Mouse (Mus musculus) MEL (cell line): ENCODE data around the gene Ndufb10. TPM values are rescaled to one million over a fixed set of nuclear protein-coding genes. Genes with fewer than 3 reads are reported as not detected.
A peak's percentile ranks its signal among the peaks of the same experiment; 100 is the strongest.

Experiments used
- DNase-seq: peaks from one replicate; pipeline ENCODE4 v3.0.0; 2011; ENCODE audit warnings: low read depth, low spot score
- H3K27ac ChIP-seq: 2 replicates; pipeline ENCODE4 v1.5.1; 2012; ENCODE audit warnings: low read depth, mild to moderate bottlenecking, control low read depth, low read length, moderate library complexity; ENCODE audit not compliant: control insufficient read depth
- H3K27me3 ChIP-seq, 2 experiments: fragments of 150-350 bp in 1 of 2; sonication (generic) in 1 of 2; 2 replicates each; pipeline ENCODE4 v1.6.1; 2012; ENCODE audit warnings: low read length in 2 of 2, mild to moderate bottlenecking in 2 of 2, improper control_type of control experiment in 1 of 2, moderate library complexity in 1 of 2; ENCODE audit not compliant: insufficient read depth in 2 of 2, control insufficient read depth in 1 of 2
- H3K36me3 ChIP-seq, 2 experiments: 2 replicates each; pipeline ENCODE4 v1.6.1; 2012 to 2014; ENCODE audit warnings: low read length in 2 of 2, improper control_type of control experiment in 1 of 2, inconsistent platforms in 1 of 2, mild to moderate bottlenecking in 1 of 2; ENCODE audit not compliant: insufficient read depth in 2 of 2, control insufficient read depth in 1 of 2
- H3K4me1 ChIP-seq, 2 experiments: fragments of 150-350 bp in 1 of 2; sonication (generic) in 1 of 2; 2 replicates each; pipeline ENCODE4 v1.6.1; 2012; ENCODE audit warnings: low read length in 2 of 2, improper control_type of control experiment in 1 of 2, mild to moderate bottlenecking in 1 of 2; ENCODE audit not compliant: insufficient read depth in 2 of 2, control insufficient read depth in 1 of 2
- H3K4me3 ChIP-seq, 2 experiments: fragments of 150-350 bp in 1 of 2; sonication (generic) in 1 of 2; 2 replicates each; pipeline ENCODE4 v1.5.1; 2012; ENCODE audit warnings: low read depth in 2 of 2, low read length in 2 of 2, mild to moderate bottlenecking in 2 of 2, moderate library complexity in 2 of 2, control low read depth in 1 of 2, improper control_type of control experiment in 1 of 2; ENCODE audit not compliant: control insufficient read depth in 1 of 2, insufficient read depth in 1 of 2
- H3K79me2 ChIP-seq: 2 replicates; pipeline ENCODE4 v1.6.1; 2012; ENCODE audit warnings: mild to moderate bottlenecking, low read length, moderate library complexity; ENCODE audit not compliant: control insufficient read depth, poor library complexity, insufficient read depth
- H3K9ac ChIP-seq: 2 replicates; pipeline ENCODE4 v1.6.1; 2012; ENCODE audit warnings: low read depth, mild to moderate bottlenecking, control low read depth, low read length, moderate library complexity; ENCODE audit not compliant: control insufficient read depth, poor library complexity, severe bottlenecking
- H3K9me3 ChIP-seq: fragments of 150-350 bp; sonication (generic); replicated peaks from 2 replicates; pipeline ENCODE4 v1.6.1; 2012; ENCODE audit warnings: mild to moderate bottlenecking, low read length, improper control_type of control experiment, moderate library complexity; ENCODE audit not compliant: insufficient read depth
- CHD2 ChIP-seq: IDR thresholded peaks from 2 replicates; pipeline ENCODE4 v1.6.1; 2011; ENCODE audit warnings: low read length, improper control_type of control experiment
- E2F4 ChIP-seq: IDR thresholded peaks from 2 replicates; pipeline ENCODE4 v1.6.1; 2011; ENCODE audit warnings: low read depth, low read length, improper control_type of control experiment, borderline replicate concordance
- ELF1 ChIP-seq: IDR thresholded peaks from 2 replicates; pipeline ENCODE4 v1.6.1; 2014; ENCODE audit warnings: low read depth, mild to moderate bottlenecking, inconsistent platforms, low read length, improper control_type of control experiment, moderate library complexity
- EP300 ChIP-seq, 2 experiments: IDR thresholded peaks; 2 replicates each; pipeline ENCODE4 v1.6.1; 2011; ENCODE audit warnings: improper control_type of control experiment in 2 of 2, low read length in 2 of 2, low read depth in 1 of 2, mild to moderate bottlenecking in 1 of 2
- ETS1 ChIP-seq: IDR thresholded peaks from 2 replicates; pipeline ENCODE4 v1.6.1; 2012; ENCODE audit warnings: low read depth, mild to moderate bottlenecking, inconsistent platforms, low read length, improper control_type of control experiment, moderate library complexity
- HCFC1 ChIP-seq: IDR thresholded peaks from 2 replicates; pipeline ENCODE4 v1.6.1; 2012; ENCODE audit warnings: low read depth, mild to moderate bottlenecking, inconsistent platforms, low read length, improper control_type of control experiment, moderate library complexity
- NELFE ChIP-seq: IDR thresholded peaks from 2 replicates; pipeline ENCODE4 v1.6.1; 2011; ENCODE audit warnings: low read depth, low read length, improper control_type of control experiment
- NRF1 ChIP-seq: IDR thresholded peaks from 2 replicates; pipeline ENCODE4 v1.6.1; 2014; ENCODE audit warnings: low read depth, mild to moderate bottlenecking, inconsistent platforms, low read length, improper control_type of control experiment, moderate library complexity; ENCODE audit not compliant: poor library complexity, insufficient read depth, severe bottlenecking
- POLR2AphosphoS5 ChIP-seq: IDR thresholded peaks from 2 replicates; pipeline ENCODE4 v1.6.1; 2012; ENCODE audit warnings: low read depth, borderline replicate concordance, mild to moderate bottlenecking, inconsistent platforms, low read length, moderate library complexity, mixed read lengths
- TAL1 ChIP-seq: IDR thresholded peaks from 2 replicates; pipeline ENCODE4 v1.6.1; 2012; ENCODE audit warnings: mild to moderate bottlenecking, inconsistent platforms, low read length, moderate library complexity, mixed read lengths
- USF1 ChIP-seq: IDR thresholded peaks from 2 replicates; pipeline ENCODE4 v1.6.1; 2014; ENCODE audit warnings: low read depth, mild to moderate bottlenecking, inconsistent platforms, low read length, improper control_type of control experiment, moderate library complexity
- USF2 ChIP-seq, 2 experiments: IDR thresholded peaks; 2 replicates each; pipeline ENCODE4 v1.6.1; 2011 to 2012; ENCODE audit warnings: improper control_type of control experiment in 2 of 2, low read length in 2 of 2, borderline replicate concordance in 1 of 2, inconsistent platforms in 1 of 2, low read depth in 1 of 2, mild to moderate bottlenecking in 1 of 2; ENCODE audit not compliant: insufficient read depth in 1 of 2
- polyA plus RNA-seq, 2 experiments: library from polyadenylated mRNA; stranded (reverse) in 1 of 2; unstranded in 1 of 2; fragments of >175 nt in 1 of 2; fragments of >200 nt in 1 of 2; gene quantifications; 2 replicates each; pipeline versions ENCODE4 v1.2.1 to v1.2.4; 2012; ENCODE audit warnings: low replicate concordance in 2 of 2, low read depth in 1 of 2; ENCODE audit not compliant: insufficient read length in 2 of 2, insufficient read depth in 1 of 2, missing spikeins in 1 of 2
- total RNA-seq: library from RNA; depleted of rRNA; stranded (reverse); fragments of 300-350 nt; gene quantifications from 2 replicates; pipeline ENCODE4 v1.2.3, GENCODE M21; 2012; rRNA removed

Gene Ndufb10
- total and polyA plus RNA-seq, 3 experiments, result 230 to 292 TPM; not detected in 1

GRCm38 (mm10) chr17:24674277-24674676, 50.0 kb downstream of the Ndufb10 start:
- Histone ChIP-seq H3K4me3 (no peak overlapping the region), H3K27me3 (no peaks in the 10 kb centered on the region), H3K79me2 (peaks cover 51% of the 10 kb centered on the region), H3K27ac (no peak overlapping the region), H3K4me1 (peaks cover 0 to 20% of the 10 kb centered on the region in 2 experiments; a peak in 3 of 4 replicates), H3K9me3 (no peaks in the 10 kb centered on the region), H3K36me3 (peaks cover 12 to 14% of the 10 kb centered on the region in 2 experiments; a peak in 3 of 4 replicates), H3K9ac (no peak overlapping the region)
- TF ChIP-seq NELFE (no peak), USF1 (no peak), ETS1 (no peak), POLR2AphosphoS5 (no peak), HCFC1 (no peak)
- DNase-seq, result no peak

- no peaks in the 10 kb centered on the region for H3K27me3 ChIP-seq
- no peak for DNase-seq
- H3K9ac ChIP-seq, result peak overlapping the region; percentile 31
- TF ChIP-seq TAL1 (no peak), E2F4 (no peak), CHD2 (no peak), NELFE (no peak), ELF1 (0 out of 2 replicates have a peak, but pooled peaks have one; percentile 29), ETS1 (0 out of 2 replicates have a peak, but pooled peaks have one; percentile 17), EP300 (IDR thresholded peaks at IDR 0.05; ENCODE audit: low read depth in 1 of 2, low read length in 2 of 2) (no peak), USF2 (IDR thresholded peaks at IDR 0.05; ENCODE audit: borderline replicate concordance in 1 of 2, insufficient read depth in 1 of 2, low read depth in 1 of 2, low read length in 2 of 2) (no peak), NRF1 (no peak)
- TF ChIP-seq, all 39 proteins: peak for 2
- Histone ChIP-seq H3K27ac (peak overlapping the region; percentile 14; the same call in 1 of the 2 replicates), H3K4me3 (no peak overlapping the region), H3K36me3 (peaks cover 3 to 14% of the 10 kb centered on the region in 2 experiments; a peak in 3 of 4 replicates), H3K4me1 (peaks cover 0 to 26% of the 10 kb centered on the region in 2 experiments; a peak in 3 of 4 replicates), H3K79me2 (peaks cover 51% of the 10 kb centered on the region), H3K9me3 (no peaks in the 10 kb centered on the region)
Measured at GRCm38 (mm10) chr17:24672141-24672540, 52.1 kb downstream of the Ndufb10 start.

Other genes with a start within 250 kb of the Ndufb10 start
- 28.5 and 35.4 TPM in 2 replicates for gene Mlst8, start 245.4 kb downstream of the Ndufb10 start, total RNA-seq
- 10 to 100 TPM in 1 of 2 experiments, not detected in 1; 57.3 TPM for gene Mlst8, start 245.4 kb downstream of the Ndufb10 start, polyA plus RNA-seq
- 0.04 and 0.07 TPM in 2 replicates for gene Caskin1, start 235.9 kb downstream of the Ndufb10 start, total RNA-seq
- under 1 TPM in 1 of 2 experiments, not detected in 1; 0.38 TPM for gene Caskin1, start 235.9 kb downstream of the Ndufb10 start, polyA plus RNA-seq
- 118 and 121 TPM in 2 replicates for gene Traf7, start 196.5 kb downstream of the Ndufb10 start, total RNA-seq
- gene Traf7, start 196.5 kb downstream of the Ndufb10 start, polyA plus RNA-seq, result 100 to 1,000 TPM in 1 of 2 experiments, not detected in 1; 261 TPM
- gene Rab26, start 190.3 kb downstream of the Ndufb10 start, total RNA-seq, result 0.89 and 1.0 TPM in 2 replicates
- 1 to 10 TPM in 1 of 2 experiments, not detected in 1; 1.1 TPM for gene Rab26, start 190.3 kb downstream of the Ndufb10 start, polyA plus RNA-seq
- 10.3 and 10.6 TPM in 2 replicates for gene Pkd1, start 174.6 kb downstream of the Ndufb10 start, total RNA-seq
- gene Pkd1, start 174.6 kb downstream of the Ndufb10 start, polyA plus RNA-seq, result 10 to 100 TPM in 1 of 2 experiments, not detected in 1; 10.7 TPM
- gene Tsc2, start 91.8 kb downstream of the Ndufb10 start, total RNA-seq, result 44.0 and 48.8 TPM in 2 replicates
- 10 to 100 TPM in 1 of 2 experiments, not detected in 1; 99.2 TPM for gene Tsc2, start 91.8 kb downstream of the Ndufb10 start, polyA plus RNA-seq
- gene Nthl1, start 91.8 kb downstream of the Ndufb10 start, total RNA-seq, result 26.1 and 31.4 TPM in 2 replicates
- 100 to 1,000 TPM in 1 of 2 experiments, 10 to 100 TPM in 1; 32.0 to 262 TPM for gene Nthl1, start 91.8 kb downstream of the Ndufb10 start, polyA plus RNA-seq
- gene Slc9a3r2, start 74.2 kb downstream of the Ndufb10 start, total RNA-seq, result 0.75 and 0.96 TPM in 2 replicates
- gene Slc9a3r2, start 74.2 kb downstream of the Ndufb10 start, polyA plus RNA-seq, result 1 to 10 TPM in 1 of 2 experiments, not detected in 1; 3.5 TPM
- gene Npw, start 66.0 kb downstream of the Ndufb10 start, total RNA-seq, result not detected in 2 replicates
- not detected for gene Npw, start 66.0 kb downstream of the Ndufb10 start, polyA plus RNA-seq
- gene Zfp598, start 54.8 kb downstream of the Ndufb10 start, total RNA-seq, result 21.9 and 22.2 TPM in 2 replicates
- 10 to 100 TPM; 59.0 to 80.4 TPM for gene Zfp598, start 54.8 kb downstream of the Ndufb10 start, polyA plus RNA-seq
- gene Syngr3, start 34.5 kb downstream of the Ndufb10 start, total RNA-seq, result 0.15 TPM in 1 of 2 replicates, not detected in the other
- gene Syngr3, start 34.5 kb downstream of the Ndufb10 start, polyA plus RNA-seq, result under 1 TPM in 1 of 2 experiments, not detected in 1; 0.68 TPM
- gene Gfer, start 28.3 kb downstream of the Ndufb10 start, total RNA-seq, result 78.6 and 86.8 TPM in 2 replicates
- 10 to 100 TPM in 1 of 2 experiments, not detected in 1; 83.0 TPM for gene Gfer, start 28.3 kb downstream of the Ndufb10 start, polyA plus RNA-seq
- gene Noxo1, start 28.2 kb downstream of the Ndufb10 start, total RNA-seq, result 0.39 and 0.62 TPM in 2 replicates
- 1 to 10 TPM in 1 of 2 experiments, not detected in 1; 2.4 TPM for gene Noxo1, start 28.2 kb downstream of the Ndufb10 start, polyA plus RNA-seq
- 102 and 103 TPM in 2 replicates for gene Tbl3, start 16.8 kb downstream of the Ndufb10 start, total RNA-seq
- 100 to 1,000 TPM in 1 of 2 experiments, not detected in 1; 111 TPM for gene Tbl3, start 16.8 kb downstream of the Ndufb10 start, polyA plus RNA-seq
- gene Rnf151, start 6.4 kb downstream of the Ndufb10 start, total RNA-seq, result 0.23 and 0.26 TPM in 2 replicates
- gene Rnf151, start 6.4 kb downstream of the Ndufb10 start, polyA plus RNA-seq, result under 1 TPM in 1 of 2 experiments, not detected in 1; 0.40 TPM
- 3,755 and 4,516 TPM in 2 replicates for gene Rps2, start 6.4 kb downstream of the Ndufb10 start, total RNA-seq
- gene Rps2, start 6.4 kb downstream of the Ndufb10 start, polyA plus RNA-seq, result 1,000 to 10,000 TPM in 1 of 2 experiments, not detected in 1; 1,852 TPM
- gene Rpl3l, start 3.3 kb upstream of the Ndufb10 start, total RNA-seq, result 0.12 and 0.13 TPM in 2 replicates
- gene Rpl3l, start 3.3 kb upstream of the Ndufb10 start, polyA plus RNA-seq, result under 1 TPM in 1 of 2 experiments, not detected in 1; 0.24 TPM
- gene Msrb1, start 12.2 kb upstream of the Ndufb10 start, total RNA-seq, result 27.0 and 31.9 TPM in 2 replicates
- 10 to 100 TPM in 1 of 2 experiments, not detected in 1; 58.6 TPM for gene Msrb1, start 12.2 kb upstream of the Ndufb10 start, polyA plus RNA-seq
- gene Hs3st6, start 28.5 kb upstream of the Ndufb10 start, total RNA-seq, result not detected in 2 replicates
- not detected for gene Hs3st6, start 28.5 kb upstream of the Ndufb10 start, polyA plus RNA-seq
- 0.15 TPM in 1 of 2 replicates, not detected in the other for gene Meiob, start 79.8 kb upstream of the Ndufb10 start, total RNA-seq
- under 1 TPM in 1 of 2 experiments, not detected in 1; 0.11 TPM for gene Meiob, start 79.8 kb upstream of the Ndufb10 start, polyA plus RNA-seq
- gene Hagh, start 115.7 kb upstream of the Ndufb10 start, total RNA-seq, result 32.3 and 49.6 TPM in 2 replicates
- gene Hagh, start 115.7 kb upstream of the Ndufb10 start, polyA plus RNA-seq, result 10 to 100 TPM in 1 of 2 experiments, not detected in 1; 37.5 TPM
- gene Fahd1, start 125.9 kb upstream of the Ndufb10 start, total RNA-seq, result 2.0 and 2.7 TPM in 2 replicates
- 1 to 10 TPM in 1 of 2 experiments, not detected in 1; 4.7 TPM for gene Fahd1, start 125.9 kb upstream of the Ndufb10 start, polyA plus RNA-seq
- not detected in 2 replicates for gene Igfals, start 141.5 kb upstream of the Ndufb10 start, total RNA-seq
- gene Igfals, start 141.5 kb upstream of the Ndufb10 start, polyA plus RNA-seq, result under 1 TPM in 1 of 2 experiments, not detected in 1; 0.04 TPM
- gene Nubp2, start 161.9 kb upstream of the Ndufb10 start, total RNA-seq, result 109 and 141 TPM in 2 replicates
- gene Nubp2, start 161.9 kb upstream of the Ndufb10 start, polyA plus RNA-seq, result 100 to 1,000 TPM in 1 of 2 experiments, not detected in 1; 191 TPM
- 27.2 and 34.5 TPM in 2 replicates for gene Spsb3, start 162.2 kb upstream of the Ndufb10 start, total RNA-seq
- 10 to 100 TPM in 1 of 2 experiments, not detected in 1; 30.2 TPM for gene Spsb3, start 162.2 kb upstream of the Ndufb10 start, polyA plus RNA-seq
- 19.5 and 26.8 TPM in 2 replicates for gene Eme2, start 170.6 kb upstream of the Ndufb10 start, total RNA-seq
- gene Eme2, start 170.6 kb upstream of the Ndufb10 start, polyA plus RNA-seq, result 10 to 100 TPM in 1 of 2 experiments, not detected in 1; 15.1 TPM
- 60.1 and 74.8 TPM in 2 replicates for gene Mrps34, start 170.6 kb upstream of the Ndufb10 start, total RNA-seq
- gene Mrps34, start 170.6 kb upstream of the Ndufb10 start, polyA plus RNA-seq, result 10 to 100 TPM in 1 of 2 experiments, not detected in 1; 82.0 TPM
- gene Nme3, start 172.0 kb upstream of the Ndufb10 start, total RNA-seq, result 24.4 and 29.1 TPM in 2 replicates
- 10 to 100 TPM in 1 of 2 experiments, not detected in 1; 22.1 TPM for gene Nme3, start 172.0 kb upstream of the Ndufb10 start, polyA plus RNA-seq
- 16.9 and 22.8 TPM in 2 replicates for gene Mapk8ip3, start 212.5 kb upstream of the Ndufb10 start, total RNA-seq
- 10 to 100 TPM in 1 of 2 experiments, not detected in 1; 44.5 TPM for gene Mapk8ip3, start 212.5 kb upstream of the Ndufb10 start, polyA plus RNA-seq
- 31.7 and 35.5 TPM in 2 replicates for gene Jpt2, start 236.2 kb upstream of the Ndufb10 start, total RNA-seq
- gene Jpt2, start 236.2 kb upstream of the Ndufb10 start, polyA plus RNA-seq, result 10 to 100 TPM in 1 of 2 experiments, not detected in 1; 40.9 TPM